Mouse (Mus musculus): ENCODE measurements around the gene Camta2.

Gene Camta2

GRCm38 (mm10) chr11:70687601-70688199 lies at the start of gene Camta2:
Camta2 (minus strand) TSS chr11:70688105.
- DNase-seq (ENCODE audit: low spot score in 2 of 2), result peak; percentile 77 to 87

GRCm38 (mm10) chr11:70733256-70733655 lies 45.4 kb upstream of the Camta2 start:
- no peak for DNase-seq (ENCODE audit: low spot score in 2 of 2)

- DNase-seq (ENCODE audit: low spot score in 2 of 2), result peak; percentile 51 to 58
Observed at GRCm38 (mm10) chr11:70731178-70731577, 43.3 kb upstream of the Camta2 start.

GRCm38 (mm10) chr11:70730427-70731038 lies 42.6 kb upstream of the Camta2 start:
- no peak for DNase-seq (ENCODE audit: low spot score in 2 of 2)

GRCm38 (mm10) chr11:70727385-70727784 lies 39.5 kb upstream of the Camta2 start:
- DNase-seq (ENCODE audit: low spot score in 2 of 2), result no peak

- no peak for DNase-seq (ENCODE audit: low spot score in 2 of 2)
Observed at GRCm38 (mm10) chr11:70726585-70726984, 38.7 kb upstream of the Camta2 start.

- no peak for DNase-seq (ENCODE audit: low spot score in 2 of 2)
Observed at GRCm38 (mm10) chr11:70724706-70725105, 36.8 kb upstream of the Camta2 start.

- DNase-seq (ENCODE audit: low spot score in 2 of 2), result no peak
Observed at GRCm38 (mm10) chr11:70721072-70721471, 33.2 kb upstream of the Camta2 start.

- no peak for DNase-seq (ENCODE audit: low spot score in 2 of 2)
Observed at GRCm38 (mm10) chr11:70720567-70720966, 32.7 kb upstream of the Camta2 start.

GRCm38 (mm10) chr11:70718481-70718880 lies 30.6 kb upstream of the Camta2 start:
- DNase-seq (ENCODE audit: low spot score in 2 of 2), result no peak

- DNase-seq (ENCODE audit: low spot score in 2 of 2), result no peak
Observed at GRCm38 (mm10) chr11:70715832-70716231, 27.9 kb upstream of the Camta2 start.

- DNase-seq (ENCODE audit: low spot score in 2 of 2), result no peak
Observed at GRCm38 (mm10) chr11:70713222-70713621, 25.3 kb upstream of the Camta2 start.

GRCm38 (mm10) chr11:70711026-70711425 lies 23.1 kb upstream of the Camta2 start:
- peak; percentile 38 to 47 for DNase-seq (ENCODE audit: low spot score in 2 of 2)

GRCm38 (mm10) chr11:70706127-70706526 lies 18.2 kb upstream of the Camta2 start:
- DNase-seq (ENCODE audit: low spot score in 2 of 2), result no peak

- DNase-seq (ENCODE audit: low spot score in 2 of 2), result no peak
Observed at GRCm38 (mm10) chr11:70702781-70703180, 14.9 kb upstream of the Camta2 start.

GRCm38 (mm10) chr11:70701984-70702733 lies 14.3 kb upstream of the Camta2 start:
- no peak for DNase-seq (ENCODE audit: low spot score in 2 of 2)

- DNase-seq (ENCODE audit: low spot score in 2 of 2), result no peak
Observed at GRCm38 (mm10) chr11:70701221-70701955, 13.5 kb upstream of the Camta2 start.

GRCm38 (mm10) chr11:70700613-70701012 lies 12.7 kb upstream of the Camta2 start:
- DNase-seq (ENCODE audit: low spot score in 2 of 2), result peak; percentile 43 to 55

GRCm38 (mm10) chr11:70699722-70700556 lies 12.0 kb upstream of the Camta2 start, which contains the start of the genes Inca1 and Kif1c:
Inca1 (minus strand) TSS chr11:70700155.
Kif1c (plus strand) TSS chr11:70700548.
- DNase-seq (ENCODE audit: low spot score in 2 of 2), result peak; percentile 91 to 95

- DNase-seq (ENCODE audit: low spot score in 2 of 2), result no peak
Observed at GRCm38 (mm10) chr11:70699051-70699450, 11.1 kb upstream of the Camta2 start.

GRCm38 (mm10) chr11:70697376-70697775 lies 9.5 kb upstream of the Camta2 start:
- no peak for DNase-seq (ENCODE audit: low spot score in 2 of 2)

All from right cerebral cortex, adult 2 months (tissue).